Mouse (Mus musculus): ENCODE results near the gene Cyp2d10. TPM values are rescaled to one million over a fixed set of nuclear protein-coding genes. Genes with fewer than 3 reads are reported as not detected.
"Not testable (repeated sequence)": the region's sequence is repeated elsewhere in the genome, so short reads cannot be mapped to it uniquely, and the experiment has no call there.

Gene Cyp2d10
- polyA plus RNA-seq, 1 experiment from 2014 or later = not detected

DNA sequence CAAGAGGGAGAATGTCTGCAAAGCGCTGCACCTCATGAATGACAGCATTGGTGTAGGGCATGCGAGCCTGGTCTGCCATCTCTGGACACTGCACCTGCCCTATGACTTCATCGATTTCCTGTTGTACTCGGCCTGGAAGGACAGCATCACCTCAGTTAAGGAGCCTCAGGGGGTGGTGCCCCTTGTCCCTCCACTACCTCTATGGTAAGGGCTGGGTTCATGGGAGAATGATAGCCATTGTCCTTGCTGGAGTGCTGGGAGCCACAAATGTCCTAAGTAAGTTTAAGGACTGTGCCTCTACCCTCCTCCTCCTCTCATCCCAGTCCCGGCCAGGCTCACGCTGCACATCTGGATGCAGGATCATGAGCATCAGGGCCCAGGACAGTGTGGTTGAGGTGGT lies 34.5 kb downstream of the Cyp2d10 start:
- H3K9ac ChIP-seq = no peak overlapping the region
- no peak overlapping the region for H3K27ac ChIP-seq
- H3K9me3 ChIP-seq = no peaks in the 10 kb centered on the region
- H3K36me3 ChIP-seq (replicated peaks) = no peaks in the 10 kb centered on the region
- no peaks in the 10 kb centered on the region for H3K27me3 ChIP-seq (replicated peaks)
- no peak for ATAC-seq (replicated peaks)
- WGBS = 88% methylated on average over 6 of the region's 6 CpGs
- no peak overlapping the region for H3K4me2 ChIP-seq
- no peaks in the 10 kb centered on the region; the same call in 1 of the 2 replicates for H3K4me1 ChIP-seq
- H3K4me3 ChIP-seq = no peak overlapping the region

DNA sequence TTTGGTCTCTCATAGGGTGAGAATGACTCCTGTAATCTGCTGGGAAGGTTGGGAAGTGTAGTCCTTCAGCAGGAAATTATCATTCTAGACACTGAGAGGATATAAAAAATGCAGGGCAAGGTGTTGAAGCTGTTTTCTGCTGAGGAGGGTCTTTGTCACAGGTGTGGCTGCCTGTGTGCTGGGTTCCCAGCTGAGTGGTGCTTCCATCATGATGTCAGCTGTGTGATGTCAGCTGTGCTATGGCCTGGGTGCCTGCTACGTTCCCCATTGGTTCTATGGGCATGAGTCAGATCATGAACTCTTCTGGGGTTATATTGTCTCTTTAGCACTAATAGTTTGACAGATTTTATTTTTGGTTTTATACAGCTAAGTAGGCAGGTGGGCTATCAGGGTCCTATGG lies 38.1 kb downstream of the Cyp2d10 start:
- Histone ChIP-seq H3K9ac (no peak overlapping the region), H3K4me1 (no peaks in the 10 kb centered on the region), H3K27ac (no peak overlapping the region), H3K36me3 (replicated peaks) (no peaks in the 10 kb centered on the region), H3K27me3 (replicated peaks) (no peaks in the 10 kb centered on the region), H3K9me3 (no peaks in the 10 kb centered on the region), H3K4me3 (no peak overlapping the region), H3K4me2 (no peak overlapping the region)
- ATAC-seq (replicated peaks) = no peak
- WGBS = 88% methylated on average over 1 of the region's 1 CpGs

DNA sequence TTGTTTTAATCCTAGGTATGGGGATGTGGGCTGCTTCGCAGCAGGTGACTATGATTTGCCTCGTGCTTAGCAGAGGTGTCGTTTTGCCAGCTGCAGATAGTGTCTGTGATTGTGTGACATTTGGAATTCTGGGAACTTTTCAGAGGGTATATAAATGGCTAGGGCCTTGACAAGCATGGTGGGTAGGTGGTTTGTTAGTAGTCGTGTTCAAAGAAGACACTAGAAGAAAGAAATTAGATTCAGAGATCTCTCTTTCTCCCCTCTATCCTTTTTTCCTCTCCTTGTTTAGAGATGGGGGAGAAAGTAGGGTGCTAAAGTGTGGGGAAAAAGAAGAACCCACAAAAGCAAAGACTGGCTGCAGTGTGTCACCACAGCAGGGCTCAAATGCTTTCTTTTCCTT lies 38.8 kb downstream of the Cyp2d10 start:
- Histone ChIP-seq H3K9me3 (no peaks in the 10 kb centered on the region), H3K9ac (no peak overlapping the region), H3K27me3 (replicated peaks) (no peaks in the 10 kb centered on the region), H3K27ac (no peak overlapping the region), H3K36me3 (replicated peaks) (no peaks in the 10 kb centered on the region), H3K4me2 (no peak overlapping the region), H3K4me3 (no peak overlapping the region), H3K4me1 (no peaks in the 10 kb centered on the region)
- WGBS = 89% methylated on average over 4 of the region's 4 CpGs
- no peak for ATAC-seq (replicated peaks)

DNA sequence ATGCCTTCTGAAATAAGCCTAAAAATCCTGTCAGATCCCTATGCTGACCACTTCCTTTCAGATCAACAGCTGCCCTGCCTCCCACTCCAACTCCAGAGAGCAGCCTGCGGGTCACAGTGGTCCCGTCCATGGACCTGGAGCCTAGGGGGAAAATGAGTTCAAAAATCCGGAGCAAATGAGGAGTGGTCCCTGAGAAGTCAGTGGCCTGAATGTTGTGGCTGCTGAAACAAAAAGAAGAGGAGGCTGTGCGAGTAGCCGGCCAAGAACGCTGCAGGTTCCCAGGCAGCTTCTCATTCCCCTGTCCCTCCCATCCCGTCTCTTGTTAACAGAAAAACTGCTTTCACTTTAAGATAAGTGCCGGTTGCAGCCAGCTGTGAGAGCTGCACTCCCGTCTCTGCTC lies 42.4 kb downstream of the Cyp2d10 start:
- not testable (repeated sequence) for H3K36me3 ChIP-seq (replicated peaks); H3K27ac ChIP-seq; H3K4me1 ChIP-seq; H3K27me3 ChIP-seq (replicated peaks); H3K9ac ChIP-seq; H3K4me2 ChIP-seq; H3K9me3 ChIP-seq; ATAC-seq (replicated peaks); H3K4me3 ChIP-seq
- 16% methylated on average over 6 of the region's 9 CpGs for WGBS

DNA sequence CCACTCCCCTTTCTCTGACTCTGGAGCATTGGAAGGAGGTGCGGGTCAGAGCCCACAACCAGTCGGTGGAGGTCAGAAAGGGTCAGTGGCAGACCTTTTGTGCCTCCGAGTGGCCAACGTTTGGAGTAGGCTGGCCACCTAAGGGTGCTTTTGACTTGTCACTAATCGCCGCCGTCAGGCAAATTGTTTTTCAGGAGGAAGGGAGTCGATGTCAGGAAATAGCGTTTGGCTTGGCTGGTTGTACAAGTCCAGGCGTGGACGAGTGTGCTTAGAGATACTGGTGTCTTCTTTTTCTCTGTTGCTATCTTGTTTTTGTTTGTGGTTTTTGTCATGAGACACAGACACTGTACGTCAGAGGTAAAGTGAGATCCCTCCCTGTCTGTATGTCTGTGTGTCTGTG lies 43.2 kb downstream of the Cyp2d10 start:
- 74% methylated on average over 9 of the region's 12 CpGs for WGBS
- not testable (repeated sequence) for H3K9ac ChIP-seq; ATAC-seq (replicated peaks); H3K4me3 ChIP-seq; H3K36me3 ChIP-seq (replicated peaks); H3K9me3 ChIP-seq; H3K27me3 ChIP-seq (replicated peaks); H3K4me1 ChIP-seq; H3K4me2 ChIP-seq; H3K27ac ChIP-seq

DNA sequence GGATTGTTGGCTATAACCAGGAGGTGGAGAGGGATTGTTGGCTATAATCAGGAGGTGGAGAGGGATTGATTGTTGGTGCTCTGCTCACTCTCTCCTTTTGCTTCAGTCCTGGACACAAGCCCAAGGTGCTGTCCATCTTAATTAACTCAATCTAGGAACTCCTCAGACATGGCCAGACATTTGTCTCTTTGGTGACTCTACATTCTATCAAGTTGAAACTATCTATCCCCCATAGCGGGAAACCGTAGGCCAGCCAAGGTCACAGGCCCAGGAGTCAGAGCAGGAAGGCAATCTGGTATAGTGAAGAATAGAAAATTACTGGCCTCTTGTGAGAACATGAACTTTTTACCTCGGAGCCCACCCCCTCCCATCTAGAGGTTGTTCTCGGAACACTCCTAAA lies 44.8 kb downstream of the Cyp2d10 start:
- Histone ChIP-seq H3K9ac (no peak overlapping the region), H3K36me3 (replicated peaks) (no peaks in the 10 kb centered on the region), H3K4me3 (no peak overlapping the region), H3K27ac (no peak overlapping the region), H3K9me3 (no peaks in the 10 kb centered on the region), H3K4me1 (no peaks in the 10 kb centered on the region), H3K4me2 (no peak overlapping the region), H3K27me3 (replicated peaks) (no peaks in the 10 kb centered on the region)
- ATAC-seq (replicated peaks) = no peak
- 98% methylated on average over 4 of the region's 4 CpGs for WGBS

DNA sequence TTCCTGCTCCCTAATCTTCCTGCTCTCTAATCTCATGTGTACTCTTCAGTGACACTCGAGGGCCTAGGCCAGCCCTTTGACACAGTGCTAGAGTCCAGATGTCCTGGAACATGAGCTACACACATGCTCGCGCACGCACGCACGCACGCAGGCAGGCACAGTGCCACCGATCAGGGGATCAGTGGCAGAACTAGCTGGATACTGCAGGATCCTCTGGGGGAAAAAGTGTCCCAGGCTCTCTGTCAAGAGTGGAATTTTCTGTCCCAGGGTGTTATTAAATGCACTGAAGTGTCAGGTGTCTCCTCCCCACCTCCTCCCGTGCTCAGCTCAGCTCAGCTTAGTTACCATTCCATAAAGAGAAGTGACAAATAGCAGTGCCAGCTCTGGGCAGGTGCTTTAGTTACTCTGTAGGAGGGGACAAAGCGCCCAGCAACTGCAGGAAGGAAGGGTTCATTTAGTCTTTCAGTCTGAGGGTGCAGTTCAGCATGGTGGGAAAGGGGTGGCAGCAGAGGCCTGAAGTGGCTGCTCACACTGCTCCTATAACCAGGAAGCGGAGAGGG lies 45.5 kb downstream of the Cyp2d10 start:
- no peak for ATAC-seq (replicated peaks)
- H3K9me3 ChIP-seq = no peaks in the 10 kb centered on the region
- no peak overlapping the region for H3K9ac ChIP-seq
- no peak overlapping the region for H3K4me2 ChIP-seq
- H3K27ac ChIP-seq = no peak overlapping the region
- H3K27me3 ChIP-seq (replicated peaks) = no peaks in the 10 kb centered on the region
- H3K4me3 ChIP-seq = no peak overlapping the region
- WGBS = 73% methylated on average over 11 of the region's 11 CpGs
- no peaks in the 10 kb centered on the region for H3K4me1 ChIP-seq
- H3K36me3 ChIP-seq (replicated peaks) = no peaks in the 10 kb centered on the region

DNA sequence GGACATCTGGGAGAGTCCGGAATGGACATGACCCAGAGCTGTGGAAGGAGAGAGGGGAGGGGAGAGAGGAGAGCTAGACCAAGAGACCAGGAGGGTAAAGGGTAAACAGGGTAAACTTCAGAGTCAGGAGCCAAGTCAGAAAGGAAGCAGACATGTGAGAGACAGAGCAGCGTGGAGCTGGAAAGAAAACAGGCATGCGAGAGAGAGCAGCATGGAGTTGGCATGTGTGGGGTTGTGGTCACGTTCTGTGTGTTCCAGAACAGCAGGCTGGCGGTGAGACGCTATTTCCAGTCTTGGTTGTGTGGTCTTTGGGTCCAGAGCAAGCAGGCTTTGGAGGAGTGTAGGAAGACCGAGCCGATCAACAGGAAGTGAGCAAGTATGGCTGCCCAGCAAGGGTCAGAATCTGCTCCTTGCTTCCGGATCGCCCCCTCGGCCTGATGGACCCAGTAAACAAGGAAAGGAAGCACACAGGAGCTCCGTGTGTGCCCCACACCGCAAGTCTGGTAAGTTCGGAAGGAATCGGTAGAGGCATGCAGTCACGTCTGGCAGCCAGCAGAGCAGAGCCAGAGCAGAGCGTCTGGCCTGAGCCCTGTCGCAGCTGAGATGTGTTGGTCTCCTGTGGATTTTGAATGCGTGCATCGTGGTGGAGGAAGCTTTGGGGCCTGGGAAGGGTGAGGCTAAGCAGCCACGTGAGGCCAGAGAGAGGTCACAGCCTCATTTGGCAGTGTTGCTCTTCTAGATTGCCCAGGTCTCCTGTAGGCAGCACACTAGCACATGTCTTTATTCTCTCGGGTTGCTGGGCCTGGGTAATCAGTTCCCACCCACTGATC lies 48.3 kb downstream of the Cyp2d10 start:
- Histone ChIP-seq H3K27ac (no peak overlapping the region), H3K4me1 (peaks cover 5% of the 10 kb centered on the region), H3K9ac (no peak overlapping the region), H3K4me3 (no peak overlapping the region), H3K27me3 (replicated peaks) (no peaks in the 10 kb centered on the region), H3K9me3 (no peaks in the 10 kb centered on the region), H3K36me3 (replicated peaks) (no peaks in the 10 kb centered on the region), H3K4me2 (no peak overlapping the region)
- WGBS = 63% methylated on average over 22 of the region's 22 CpGs
- no peak for ATAC-seq (replicated peaks)

DNA sequence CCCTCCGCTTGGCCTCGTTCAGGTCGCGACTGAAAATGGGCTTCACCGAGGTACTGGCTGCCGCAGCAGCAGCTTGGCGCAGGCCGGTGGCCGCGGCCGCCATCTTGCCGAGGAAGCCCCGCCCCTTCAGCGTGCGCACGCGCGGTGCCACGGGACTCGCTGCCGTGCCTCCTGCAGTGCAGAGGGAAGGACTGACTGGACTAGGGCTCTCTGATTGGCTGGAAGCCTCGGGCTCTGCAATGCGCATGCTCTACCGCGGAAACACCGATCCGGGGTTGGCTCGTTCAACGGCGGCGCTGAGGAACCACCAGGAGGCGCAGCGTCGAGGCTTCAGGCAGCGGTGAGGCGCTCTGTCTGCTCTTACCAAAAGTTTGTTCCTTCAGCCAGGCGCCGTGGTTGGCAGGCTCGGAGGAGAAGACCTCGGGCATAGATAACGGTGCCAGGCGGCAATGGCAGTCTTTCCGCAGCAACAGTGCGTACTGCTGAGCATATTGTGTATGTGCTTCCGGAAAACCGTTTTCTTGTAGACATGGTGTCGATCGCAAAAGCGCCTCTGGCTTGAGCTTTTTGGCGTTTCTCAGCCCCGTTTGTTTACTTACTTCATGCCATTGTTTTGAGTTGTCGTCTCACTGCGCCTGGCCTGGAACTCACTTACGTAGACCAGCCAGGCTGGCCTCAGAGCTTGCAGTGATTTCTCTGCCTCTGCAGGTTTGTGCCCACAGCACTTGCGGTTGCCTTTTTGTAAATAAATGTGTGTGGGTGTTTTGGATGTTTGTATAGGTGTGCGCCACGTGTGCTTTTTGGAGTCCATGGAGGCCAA lies 52.7 kb downstream of the Cyp2d10 start, which contains the start of gene Ndufa6:
Ndufa6 (minus strand) TSS at position 197 of the 820 bp plus-strand sequence.
- 1% methylated on average over 57 of the region's 57 CpGs for WGBS
- H3K9ac ChIP-seq = peak within 1 kb of the TSS; percentile 86
- ATAC-seq (replicated peaks) = peak; percentile 99
- H3K27me3 ChIP-seq (replicated peaks) = no peaks in the 10 kb centered on the region
- peaks cover 26% of the 10 kb centered on the region for H3K4me1 ChIP-seq
- H3K4me2 ChIP-seq = peak within 1 kb of the TSS; percentile 82
- peaks cover 16% of the 10 kb centered on the region for H3K36me3 ChIP-seq (replicated peaks)
- peak within 1 kb of the TSS; percentile 81 for H3K4me3 ChIP-seq
- H3K9me3 ChIP-seq = no peaks in the 10 kb centered on the region
- H3K27ac ChIP-seq = peak within 1 kb of the TSS; percentile 86

DNA sequence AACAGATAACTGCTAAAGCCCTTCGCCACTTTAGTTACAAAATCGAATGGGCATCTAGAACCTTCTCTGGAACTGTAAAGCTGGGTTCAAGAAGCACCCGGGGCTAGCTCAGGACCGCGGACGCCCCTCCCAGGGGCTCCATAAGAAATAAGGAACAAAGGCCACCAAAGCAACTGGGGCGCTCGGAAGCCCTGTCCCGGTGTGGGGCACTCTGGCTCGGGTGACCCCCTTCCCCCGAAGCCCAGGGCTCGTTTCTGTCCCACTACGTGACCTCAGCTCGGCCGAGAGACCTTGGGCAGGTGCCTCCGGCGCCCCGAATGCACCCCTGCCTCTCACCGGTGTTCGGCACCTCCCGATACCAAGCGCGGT lies 53.3 kb downstream of the Cyp2d10 start:
- Histone ChIP-seq H3K27me3 (replicated peaks) (no peaks in the 10 kb centered on the region), H3K36me3 (replicated peaks) (peaks cover 21% of the 10 kb centered on the region), H3K9me3 (no peaks in the 10 kb centered on the region), H3K4me3 (peak overlapping the region; percentile 81), H3K9ac (peak overlapping the region; percentile 86), H3K4me1 (peaks cover 26% of the 10 kb centered on the region), H3K27ac (peak overlapping the region; percentile 86), H3K4me2 (peak overlapping the region; percentile 82)
- WGBS = under 1% methylated on average over 23 of the region's 23 CpGs
- ATAC-seq (replicated peaks) = peak; percentile 58

DNA sequence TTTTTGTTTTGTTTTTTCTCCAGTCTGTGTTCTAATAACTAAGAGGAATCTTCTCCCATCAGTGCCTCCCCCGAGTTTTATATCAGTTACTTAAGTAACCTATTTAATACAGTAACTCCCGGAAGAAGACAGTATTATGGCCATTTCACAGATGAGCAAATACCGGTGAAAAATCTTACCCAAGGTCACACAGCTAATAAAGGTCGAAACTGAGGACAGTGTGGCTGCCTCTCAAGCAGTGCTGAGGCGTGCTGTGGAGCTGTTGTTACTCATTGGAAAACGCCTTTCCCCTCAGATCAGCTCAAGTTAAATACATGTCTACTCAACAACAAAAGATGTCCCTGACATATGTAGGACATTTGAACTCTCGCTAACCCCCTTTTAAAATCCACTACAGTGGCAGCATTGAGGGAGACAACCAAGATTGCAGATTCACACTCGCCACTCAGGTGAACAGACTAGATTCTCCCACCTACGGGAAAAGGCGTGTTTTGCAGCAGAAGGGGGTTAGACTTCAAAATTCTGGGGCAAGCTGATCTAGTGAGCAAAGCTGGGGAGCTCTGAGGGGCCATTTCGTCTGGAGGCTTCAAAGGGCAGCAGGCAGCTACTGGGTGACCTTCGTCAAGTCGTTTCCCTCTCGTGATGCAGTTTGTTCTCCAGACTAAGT lies 53.8 kb downstream of the Cyp2d10 start:
- no peaks in the 10 kb centered on the region for H3K9me3 ChIP-seq
- ATAC-seq (replicated peaks) = no peak
- peaks cover 29% of the 10 kb centered on the region for H3K4me1 ChIP-seq
- 30% methylated on average over 14 of the region's 14 CpGs for WGBS
- H3K4me2 ChIP-seq = peak overlapping the region; percentile 82
- peak overlapping the region; percentile 81 for H3K4me3 ChIP-seq
- H3K27me3 ChIP-seq (replicated peaks) = no peaks in the 10 kb centered on the region
- peaks cover 26% of the 10 kb centered on the region for H3K36me3 ChIP-seq (replicated peaks)
- peak overlapping the region; percentile 86 for H3K9ac ChIP-seq
- H3K27ac ChIP-seq = peak overlapping the region; percentile 86

Data from midbrain, embryonic 15.5 days (tissue).